Mouse (Mus musculus) stomach, embryonic 16.5 days (tissue): ENCODE measurements at regions not wholly inside any gene's neighbourhood (a gene's known extent, or its start where the extent isn't known, plus 50 kb on each side); places are given as distances from the start of the nearest gene placed in this dataset.

Experiments
- ATAC-seq: fragments of 200-750 bp; cut with Nextera tagmentation; 2 replicates; pipeline ENCODE4 v1.8.0; 2017; ENCODE audit warnings: moderate number of reproducible peaks, moderate TSS enrichment; ENCODE audit not compliant: insufficient read depth, low FRiP score
- H3K27ac ChIP-seq: fragments of 300-500 bp; sonication (generic); 2 replicates; pipeline ENCODE4 v1.5.1; 2014; ENCODE audit warnings: low read length
- H3K27me3 ChIP-seq: fragments of 300-500 bp; sonication (generic); 2 replicates; pipeline ENCODE4 v1.6.1; 2014; ENCODE audit warnings: low read length, control low read depth, mixed read lengths; ENCODE audit not compliant: control insufficient read depth, insufficient read depth
- H3K36me3 ChIP-seq: fragments of 300-500 bp; sonication (generic); 2 replicates; pipeline ENCODE4 v1.6.1; 2014; ENCODE audit warnings: low read length; ENCODE audit not compliant: control insufficient read depth, insufficient read depth
- H3K4me1 ChIP-seq: fragments of 300-500 bp; sonication (generic); 2 replicates; pipeline ENCODE4 v1.6.1; 2014; ENCODE audit warnings: low read length, control low read depth, mixed read lengths; ENCODE audit not compliant: control insufficient read depth, insufficient read depth
- H3K4me2 ChIP-seq: fragments of 300-500 bp; sonication (generic); 2 replicates; pipeline ENCODE4 v1.6.1; 2014; ENCODE audit warnings: low read depth, low read length, mixed read lengths
- H3K4me3 ChIP-seq: fragments of 300-500 bp; sonication (generic); replicated peaks from 2 replicates; pipeline ENCODE4 v1.5.1; 2014; ENCODE audit warnings: mild to moderate bottlenecking, low read length
- H3K9ac ChIP-seq: fragments of 300-500 bp; sonication (generic); 2 replicates; pipeline ENCODE4 v1.6.1; 2014; ENCODE audit warnings: low read length
- H3K9me3 ChIP-seq: fragments of 300-500 bp; sonication (generic); replicated peaks from 2 replicates; pipeline ENCODE4 v1.6.1; 2016; ENCODE audit warnings: low read length, control low read depth; ENCODE audit not compliant: control insufficient read depth
- WGBS: fragments of 180-500 bp; shearing (Covaris S2); extraction: QIAGEN DNeasy Blood & Tissue Kit; methylation state at CpG from one replicate; pipeline ENCODE4 v1.1.7; 2014; 5-methylcytosine and 5-hydroxymethylcytosine counted together

DNA sequence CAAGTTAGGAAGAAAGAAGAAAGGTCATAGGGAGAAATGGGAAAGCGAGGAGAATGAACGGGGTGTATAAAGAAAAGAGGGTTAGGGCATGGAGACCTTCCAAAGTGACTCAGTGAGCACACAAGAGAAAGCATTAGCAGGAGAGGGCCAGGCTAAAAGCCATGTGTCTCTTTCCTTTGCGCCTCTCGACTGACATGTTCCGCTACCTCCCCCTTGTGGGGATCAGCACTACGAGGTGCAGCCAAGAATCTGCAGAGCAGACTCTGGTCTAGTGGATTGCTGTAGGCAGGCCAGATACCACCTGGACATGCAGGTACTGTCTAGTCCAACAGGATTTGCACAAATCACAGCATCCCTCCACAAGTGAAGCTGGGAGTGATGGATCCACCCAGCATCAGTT is 54.0 kb downstream of the Kcna5 start:
- H3K4me1 ChIP-seq, result no peaks in the 10 kb centered on the region
- no peak for ATAC-seq
- H3K27ac ChIP-seq, result no peak overlapping the region
- H3K4me3 ChIP-seq, result no peak overlapping the region
- no peaks in the 10 kb centered on the region; the same call in 1 of the 2 replicates for H3K27me3 ChIP-seq
- no peaks in the 10 kb centered on the region for H3K36me3 ChIP-seq
- WGBS, result 52% methylated on average over 6 of the region's 6 CpGs
- no peak overlapping the region for H3K4me2 ChIP-seq
- no peak overlapping the region for H3K9ac ChIP-seq
- H3K9me3 ChIP-seq, result no peaks in the 10 kb centered on the region

GRCm38 (mm10) chr6:126477506-126477905 is 57.7 kb downstream of the Kcna5 start:
- H3K27ac ChIP-seq, result no peak overlapping the region
- WGBS, result 17% methylated on average over 2 of the region's 2 CpGs
- no peaks in the 10 kb centered on the region for H3K36me3 ChIP-seq
- no peaks in the 10 kb centered on the region for H3K27me3 ChIP-seq
- no peak overlapping the region for H3K4me2 ChIP-seq
- no peak overlapping the region for H3K4me3 ChIP-seq
- ATAC-seq, result no peak
- no peaks in the 10 kb centered on the region for H3K4me1 ChIP-seq
- no peaks in the 10 kb centered on the region for H3K9me3 ChIP-seq
- no peak overlapping the region for H3K9ac ChIP-seq

- Histone ChIP-seq H3K4me2 (no peak overlapping the region), H3K27me3 (no peaks in the 10 kb centered on the region), H3K4me1 (no peaks in the 10 kb centered on the region), H3K27ac (no peak overlapping the region), H3K9me3 (no peaks in the 10 kb centered on the region), H3K36me3 (no peaks in the 10 kb centered on the region), H3K4me3 (no peak overlapping the region), H3K9ac (no peak overlapping the region)
- WGBS, result 65% methylated on average over 1 of the region's 1 CpGs
- ATAC-seq, result no peak
Measured at GRCm38 (mm10) chr6:126476758-126477157, 58.5 kb downstream of the Kcna5 start.

DNA sequence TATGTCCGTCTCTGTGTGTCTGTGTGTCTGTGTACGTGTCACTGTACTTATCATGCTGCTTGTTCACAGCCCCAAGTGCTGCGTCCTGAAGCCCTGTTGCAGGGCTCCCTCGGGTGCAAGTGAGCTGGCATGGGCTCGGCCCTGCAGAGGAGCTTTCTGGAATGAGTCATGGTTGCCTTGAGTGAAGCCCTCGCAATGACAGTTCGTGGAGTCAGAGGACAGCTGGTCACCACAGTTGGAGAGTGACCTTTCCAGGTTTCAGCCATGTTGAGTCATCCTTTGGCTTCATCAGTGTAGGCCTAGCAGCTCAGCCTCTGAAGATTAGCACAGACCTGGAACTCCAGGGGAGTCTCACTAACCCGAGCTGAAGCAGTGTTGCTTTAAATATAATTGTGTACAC is 59.7 kb downstream of the Kcna5 start:
- Histone ChIP-seq H3K9me3 (no peaks in the 10 kb centered on the region), H3K4me1 (no peaks in the 10 kb centered on the region), H3K27me3 (no peaks in the 10 kb centered on the region), H3K27ac (no peak overlapping the region), H3K4me3 (no peak overlapping the region), H3K36me3 (no peaks in the 10 kb centered on the region), H3K9ac (no peak overlapping the region), H3K4me2 (no peak overlapping the region)
- WGBS, result 81% methylated on average over 8 of the region's 8 CpGs
- no peak for ATAC-seq

- Histone ChIP-seq H3K27me3 (no peaks in the 10 kb centered on the region), H3K27ac (no peak overlapping the region), H3K9ac (no peak overlapping the region), H3K4me3 (no peak overlapping the region), H3K9me3 (no peaks in the 10 kb centered on the region), H3K4me2 (no peak overlapping the region), H3K4me1 (no peaks in the 10 kb centered on the region), H3K36me3 (no peaks in the 10 kb centered on the region)
- 27% methylated on average over 1 of the region's 1 CpGs for WGBS
- no peak for ATAC-seq
Measured at GRCm38 (mm10) chr6:126453751-126454150, 81.5 kb downstream of the Kcna5 start.

DNA sequence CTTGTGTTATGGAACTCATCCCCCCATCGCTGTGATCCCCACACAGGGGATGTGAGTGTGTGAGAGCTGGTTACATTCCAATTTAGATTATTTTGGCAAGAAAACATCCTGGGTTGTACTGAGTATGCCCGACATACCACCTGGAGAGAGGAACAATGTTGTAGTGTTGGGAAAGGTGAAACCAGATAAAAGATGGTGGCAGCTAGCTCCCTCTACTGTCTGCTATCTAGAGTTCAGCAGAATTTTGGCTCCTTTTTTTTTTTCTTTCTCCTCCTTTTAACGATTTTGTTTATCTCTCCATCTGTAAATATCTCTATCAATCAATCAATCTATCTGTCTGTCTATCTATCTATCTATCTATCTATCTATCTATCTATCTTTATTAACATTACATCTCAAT is 89.7 kb downstream of the Kcna5 start:
- H3K27ac ChIP-seq, result no peak overlapping the region
- no peaks in the 10 kb centered on the region; the same call in 1 of the 2 replicates for H3K27me3 ChIP-seq
- no peak overlapping the region for H3K4me3 ChIP-seq
- ATAC-seq, result no peak
- H3K4me1 ChIP-seq, result no peaks in the 10 kb centered on the region
- no peak overlapping the region for H3K4me2 ChIP-seq
- no peaks in the 10 kb centered on the region for H3K9me3 ChIP-seq
- WGBS, result 20% methylated on average over 3 of the region's 3 CpGs
- no peaks in the 10 kb centered on the region for H3K36me3 ChIP-seq
- no peak overlapping the region for H3K9ac ChIP-seq

DNA sequence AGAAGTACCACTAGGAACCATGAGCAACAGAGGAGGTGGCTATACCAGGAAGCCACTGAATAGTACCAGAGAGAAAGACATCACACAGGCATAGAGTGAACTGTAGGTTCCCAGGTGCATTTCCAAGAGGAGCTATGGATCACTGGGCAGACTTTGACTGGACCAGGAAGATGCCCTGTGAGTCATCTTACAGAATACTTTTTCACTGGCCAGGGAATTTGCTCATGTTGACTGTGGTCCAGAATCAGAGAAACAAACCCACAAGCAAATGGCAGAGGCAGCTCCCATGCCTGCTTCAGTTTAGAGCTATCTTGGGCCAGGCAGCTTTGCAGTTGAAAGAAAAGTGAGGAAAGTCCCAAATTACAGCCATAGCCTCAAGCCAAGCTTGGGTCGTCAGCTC is 95.0 kb downstream of the Kcna5 start:
- no peak for ATAC-seq
- Histone ChIP-seq H3K9ac (no peak overlapping the region), H3K4me2 (no peak overlapping the region), H3K4me1 (no peaks in the 10 kb centered on the region), H3K9me3 (no peaks in the 10 kb centered on the region), H3K36me3 (no peaks in the 10 kb centered on the region), H3K27ac (no peak overlapping the region), H3K4me3 (no peak overlapping the region), H3K27me3 (no peaks in the 10 kb centered on the region)
- 60% methylated on average over 1 of the region's 1 CpGs for WGBS

DNA sequence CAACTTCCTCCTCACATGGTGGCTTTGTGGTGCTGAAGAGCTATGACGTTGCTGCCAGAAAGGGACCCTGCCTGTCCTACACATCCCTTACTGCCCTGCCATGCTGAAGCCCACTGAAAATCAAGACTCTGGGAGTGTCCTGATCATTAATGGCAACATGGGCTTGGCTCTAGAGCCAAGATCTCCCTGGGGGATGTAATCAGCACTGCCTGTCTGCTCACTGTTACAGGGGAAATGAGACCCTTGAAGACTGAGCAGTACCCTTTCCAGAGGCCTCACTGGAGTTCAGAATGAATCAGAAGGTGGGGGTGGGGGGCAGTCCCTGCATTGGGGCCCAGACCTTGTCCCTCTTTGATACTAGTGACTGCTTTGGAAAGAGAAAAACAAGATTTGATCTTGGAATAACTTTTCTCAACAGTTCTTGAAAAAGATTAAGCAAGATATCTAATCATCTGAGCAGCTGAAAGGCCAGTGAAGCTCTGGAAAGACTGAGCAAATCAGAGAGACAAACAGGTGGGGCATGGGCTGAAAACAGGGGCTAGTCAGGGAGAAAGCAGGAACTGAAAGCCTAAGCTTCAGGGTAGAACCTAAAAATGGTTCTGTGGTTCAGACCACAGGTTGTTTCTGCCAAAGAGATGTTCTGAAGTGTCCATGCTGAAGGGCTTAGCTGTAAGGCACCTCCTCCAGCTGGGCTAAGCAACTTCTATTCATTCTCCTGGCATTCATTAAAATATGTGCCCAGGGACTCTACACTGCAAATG is 97.1 kb downstream of the Kcna5 start:
- ATAC-seq, result no peak
- Histone ChIP-seq H3K4me3 (no peak overlapping the region), H3K4me1 (no peaks in the 10 kb centered on the region), H3K27ac (no peak overlapping the region), H3K9ac (no peak overlapping the region), H3K27me3 (no peaks in the 10 kb centered on the region), H3K36me3 (no peaks in the 10 kb centered on the region), H3K4me2 (no peak overlapping the region), H3K9me3 (no peaks in the 10 kb centered on the region)
- WGBS, result 60% methylated on average over 1 of the region's 1 CpGs

GRCm38 (mm10) chr6:126427208-126427607 is 108.0 kb downstream of the Kcna5 start:
- no peak overlapping the region for H3K4me3 ChIP-seq
- no peaks in the 10 kb centered on the region for H3K9me3 ChIP-seq
- no peak for ATAC-seq
- no peak overlapping the region for H3K4me2 ChIP-seq
- no peaks in the 10 kb centered on the region for H3K4me1 ChIP-seq
- no peak overlapping the region for H3K9ac ChIP-seq
- no peaks in the 10 kb centered on the region for H3K36me3 ChIP-seq
- H3K27ac ChIP-seq, result no peak overlapping the region
- H3K27me3 ChIP-seq, result no peaks in the 10 kb centered on the region
